Mouse (Mus musculus): ENCODE data around the gene Mindy4.

- TF ChIP-seq CTCF (IDR thresholded peaks at IDR 0.05; ENCODE audit: low read depth, low read length) (no peak), TAL1 (conservative IDR thresholded peaks at IDR 0.05; ENCODE audit: low read depth, low read length) (no peak), GATA1 (IDR thresholded peaks at IDR 0.05; ENCODE audit: borderline replicate concordance, low read length) (no peak), POLR2AphosphoS5 (IDR thresholded peaks at IDR 0.05; ENCODE audit: insufficient replicate concordance, low read depth, low read length) (no peak)
Measured at GRCm38 (mm10) chr6:55332773-55333109, 129.6 kb downstream of the Mindy4 start.

Measured in G1E (cell line).